Mouse (Mus musculus) kidney, adult 18-20 months (tissue): ENCODE results near the gene Klhl5.

Source experiments
- DNase-seq: peaks from one replicate; pipeline ENCODE4 v3.0.0; 2021

The Klhl5 gene

DNA sequence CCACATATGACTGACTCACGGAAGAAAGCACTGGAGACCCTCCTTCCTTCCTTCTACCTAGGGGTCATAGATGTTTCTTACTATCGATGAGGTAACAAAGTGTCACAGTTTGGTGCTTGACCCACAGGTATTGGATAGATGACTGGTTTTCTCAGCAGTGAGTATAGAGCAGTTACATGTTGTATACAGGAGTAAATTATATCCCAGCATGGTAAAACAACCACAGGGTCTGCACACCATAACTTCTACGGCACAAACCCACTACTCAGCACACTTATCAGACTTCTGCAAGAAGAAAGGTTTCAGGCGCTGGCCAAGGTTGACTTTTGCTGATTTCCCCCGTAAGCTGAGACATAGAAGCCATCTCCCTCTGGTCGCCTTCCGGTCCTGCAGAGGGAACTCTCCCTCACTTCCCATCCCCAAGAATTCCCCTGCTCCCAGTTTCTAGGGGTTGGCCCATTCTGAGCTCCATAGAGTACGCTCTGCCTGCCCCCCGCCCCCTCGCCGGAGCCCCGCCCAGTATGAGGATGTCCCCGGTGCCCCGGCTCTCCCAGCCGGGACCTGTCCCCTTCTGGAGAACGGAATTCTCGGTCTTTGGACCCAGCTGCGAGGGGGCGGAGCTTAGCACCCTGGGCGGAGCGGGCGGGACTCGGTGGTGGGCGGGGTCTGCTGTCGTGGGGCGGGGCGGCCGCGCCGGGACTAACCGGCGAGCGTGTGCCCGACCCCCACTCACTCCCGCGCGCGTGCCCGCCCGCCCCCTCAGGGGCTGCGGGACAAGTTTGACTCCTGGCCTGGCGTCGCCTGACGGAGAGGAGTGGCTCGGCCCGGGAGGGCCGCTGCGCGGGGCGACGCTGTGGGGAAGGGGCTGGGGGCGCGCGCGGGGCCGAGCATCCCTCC is at the start of gene Klhl5:
TSS of gene Klhl5 (plus strand) at position 664 of the 897 bp plus-strand sequence.
- peak; percentile 91 for DNase-seq

- DNase-seq = no peak
These were observed 49.7 kb upstream of the Klhl5 start for GRCm38 (mm10) chr5:65057596-65057995.

DNA sequence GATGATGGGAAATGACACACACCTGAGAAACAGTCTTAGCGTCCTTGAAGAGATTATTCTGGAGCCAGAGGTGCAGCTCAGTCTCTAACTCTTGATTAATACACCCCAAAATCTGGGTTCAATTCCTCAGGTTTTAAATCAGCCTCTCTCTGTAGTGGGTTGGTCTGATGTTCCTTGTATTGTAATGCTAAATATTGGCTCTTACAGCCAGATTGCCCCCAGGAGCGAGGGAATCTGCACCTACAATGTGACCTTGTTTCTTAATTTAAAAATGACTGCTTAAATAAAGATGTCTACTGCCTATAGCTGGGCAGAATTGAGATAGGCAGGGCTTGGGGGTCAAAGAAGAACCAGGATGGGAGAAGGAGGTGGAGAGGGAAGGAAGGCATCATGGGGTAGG is 47.5 kb upstream of the Klhl5 start:
- DNase-seq = no peak

GRCm38 (mm10) chr5:65062236-65062635 is 45.1 kb upstream of the Klhl5 start:
- no peak for DNase-seq

DNA sequence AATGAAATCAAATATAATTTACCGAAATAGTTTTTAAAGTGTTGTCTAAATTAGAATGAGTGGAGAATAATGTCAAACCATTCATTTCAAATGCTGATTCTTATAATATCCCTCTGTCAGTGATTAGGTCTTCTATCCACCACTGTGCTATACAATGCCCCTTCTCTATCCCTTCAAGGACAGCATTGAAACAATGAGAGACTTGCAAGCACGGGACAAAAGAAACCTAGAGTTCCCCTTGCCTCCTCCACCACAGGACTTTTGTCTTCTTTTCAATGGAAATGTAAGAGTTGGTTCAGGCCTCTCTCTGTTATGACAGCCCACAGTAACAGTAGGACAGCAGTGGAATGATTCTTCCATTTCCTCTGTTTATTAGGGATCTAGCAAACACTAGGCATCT is 44.1 kb upstream of the Klhl5 start:
- no peak for DNase-seq

GRCm38 (mm10) chr5:65068166-65068565 is 39.2 kb upstream of the Klhl5 start:
- no peak for DNase-seq

DNA sequence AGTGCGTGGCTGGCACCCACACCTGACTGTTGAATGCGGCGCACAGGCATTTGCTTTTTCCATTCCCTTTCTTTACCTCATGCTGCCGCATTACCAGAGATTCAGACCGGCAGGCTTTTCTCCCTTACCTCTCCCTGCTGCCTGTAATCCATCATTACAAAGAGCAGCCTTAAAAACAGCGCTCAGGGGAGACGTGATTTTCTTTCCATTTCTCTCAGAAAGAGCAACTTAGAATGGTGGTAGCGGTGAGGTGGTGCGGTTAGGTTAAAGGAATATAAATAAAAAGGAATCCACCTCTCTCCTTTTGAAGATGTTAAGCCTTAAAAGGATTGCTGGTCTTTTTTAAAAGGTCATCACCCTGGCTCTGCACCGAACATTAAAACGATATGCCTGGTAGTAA is 37.5 kb upstream of the Klhl5 start:
- no peak for DNase-seq

DNA sequence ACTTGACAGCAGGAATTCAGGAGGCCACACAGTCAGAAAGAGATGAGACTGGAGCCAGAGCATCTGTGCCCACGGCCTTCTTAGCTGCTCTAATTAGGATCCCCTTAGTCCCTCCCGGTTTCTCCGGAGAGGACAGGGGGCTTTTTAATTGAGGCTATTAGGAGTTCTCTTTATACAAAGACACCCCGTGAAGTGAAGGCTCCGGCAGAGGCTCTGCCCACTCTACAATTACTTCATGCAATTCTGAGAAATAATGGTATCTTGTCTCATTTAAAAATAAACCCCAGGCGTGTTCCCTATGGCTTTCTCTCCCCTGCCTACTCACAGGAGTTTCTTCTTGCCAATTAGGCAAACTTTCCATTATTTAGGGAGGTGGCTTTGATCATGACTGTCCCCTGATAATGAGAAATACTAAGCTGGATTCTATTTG is 35.6 kb upstream of the Klhl5 start:
- DNase-seq = no peak

- DNase-seq = no peak
These were observed 34.1 kb upstream of the Klhl5 start for GRCm38 (mm10) chr5:65073247-65073646.

GRCm38 (mm10) chr5:65074693-65075092 is 32.6 kb upstream of the Klhl5 start:
- DNase-seq = peak; percentile 20

GRCm38 (mm10) chr5:65076087-65076486 is 31.3 kb upstream of the Klhl5 start:
- no peak for DNase-seq

DNA sequence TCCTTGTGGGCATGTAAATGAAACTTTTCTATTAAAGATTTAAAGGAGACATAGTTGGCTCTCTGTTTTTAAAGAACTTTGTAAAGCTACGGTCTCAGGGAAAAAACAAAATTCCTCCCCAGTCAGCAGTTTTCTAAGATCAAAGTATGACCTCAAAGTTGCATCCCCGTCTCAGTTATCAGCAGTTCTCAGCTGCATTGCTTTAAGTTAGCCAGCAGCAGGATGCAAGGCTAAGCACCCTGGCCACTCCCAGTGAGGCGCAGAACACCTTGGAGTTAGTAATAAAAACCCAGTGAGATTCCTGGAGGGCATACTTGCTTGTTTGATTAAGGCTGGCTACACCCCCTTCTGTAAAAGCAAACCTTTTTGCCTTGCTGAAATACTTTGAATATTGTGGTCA is 30.6 kb upstream of the Klhl5 start:
- no peak for DNase-seq

- DNase-seq = no peak
These were observed 29.3 kb upstream of the Klhl5 start for GRCm38 (mm10) chr5:65078081-65078480.

- no peak for DNase-seq
These were observed 27.5 kb upstream of the Klhl5 start for GRCm38 (mm10) chr5:65079881-65080280.

DNA sequence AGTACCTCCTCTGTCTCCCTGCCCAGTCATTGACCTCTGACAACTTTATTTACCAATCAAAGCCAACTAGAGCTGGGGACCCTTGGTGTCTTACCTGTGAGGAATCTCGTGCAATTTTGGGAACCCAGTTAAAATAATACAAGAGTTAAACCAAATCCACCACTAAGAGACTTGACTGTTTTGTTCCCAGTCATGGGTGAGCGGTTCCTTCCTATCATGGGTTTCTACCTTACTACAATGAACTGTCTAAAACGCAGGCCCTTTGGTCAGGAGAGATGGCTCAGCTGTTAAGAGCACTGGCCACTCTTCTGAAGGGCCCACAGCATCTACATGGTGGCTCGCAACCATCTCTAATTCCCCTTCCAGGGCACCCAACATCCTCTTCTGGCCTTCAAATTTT is 25.5 kb upstream of the Klhl5 start:
- DNase-seq = no peak

GRCm38 (mm10) chr5:65086522-65086921 is 20.8 kb upstream of the Klhl5 start:
- DNase-seq = peak; percentile 70

- DNase-seq = no peak
These were observed 17.6 kb upstream of the Klhl5 start for GRCm38 (mm10) chr5:65089707-65090106.

DNA sequence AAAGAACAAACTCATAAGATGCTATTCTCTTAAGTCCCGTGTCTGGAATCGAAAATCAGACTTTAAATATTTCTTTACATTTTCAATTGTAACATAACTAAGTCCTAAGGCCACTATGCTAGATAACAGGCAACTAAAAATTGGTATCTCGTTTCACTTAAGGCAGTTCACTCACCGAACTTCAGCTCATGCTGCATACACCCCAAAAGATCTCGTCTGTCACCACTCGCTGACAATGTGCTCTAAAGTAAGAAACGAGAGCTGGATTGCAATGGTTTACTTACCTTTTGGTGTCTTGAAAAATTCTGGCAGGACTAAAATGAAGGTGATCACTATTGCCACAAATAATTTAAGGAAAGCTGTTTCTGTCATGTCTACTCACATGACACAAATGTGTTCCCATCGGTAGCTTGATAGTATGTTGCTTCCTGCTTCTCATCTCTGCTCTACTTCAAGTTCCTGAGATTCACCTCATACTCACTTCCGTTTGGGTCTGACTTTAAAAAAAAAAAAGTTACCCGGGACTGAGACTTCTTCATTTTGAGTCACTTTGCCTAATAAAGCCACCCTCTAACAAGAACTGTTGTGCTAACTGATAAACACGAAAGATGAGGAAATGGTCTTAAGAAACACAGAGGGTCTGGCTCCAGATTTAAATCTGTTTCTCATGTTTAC is 16.0 kb upstream of the Klhl5 start:
- DNase-seq = no peak

DNA sequence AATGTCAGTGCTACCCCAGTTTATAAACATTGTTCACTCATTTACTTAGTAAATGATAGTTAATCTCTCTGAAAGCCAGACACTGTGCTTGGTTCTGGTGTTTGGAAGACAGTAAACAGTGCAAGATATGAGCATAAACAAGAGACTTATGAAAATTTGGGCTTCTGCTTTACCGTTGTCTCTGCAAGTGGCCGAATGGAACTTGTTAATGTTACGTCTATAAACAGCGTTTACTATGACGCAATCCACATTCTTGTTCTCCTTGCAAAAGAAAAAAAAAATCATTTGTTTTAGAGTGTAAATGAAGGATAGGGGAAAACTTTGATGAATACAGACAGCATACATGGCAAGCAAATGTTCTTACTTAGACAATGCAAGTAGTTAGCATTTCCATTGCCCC is 15.4 kb upstream of the Klhl5 start, which contains the start of gene Tmem156:
TSS of gene Tmem156 (minus strand) at position 212 of the 400 bp plus-strand sequence.
- no peak for DNase-seq

- no peak for DNase-seq
These were observed 13.6 kb upstream of the Klhl5 start for GRCm38 (mm10) chr5:65093769-65094168.

DNA sequence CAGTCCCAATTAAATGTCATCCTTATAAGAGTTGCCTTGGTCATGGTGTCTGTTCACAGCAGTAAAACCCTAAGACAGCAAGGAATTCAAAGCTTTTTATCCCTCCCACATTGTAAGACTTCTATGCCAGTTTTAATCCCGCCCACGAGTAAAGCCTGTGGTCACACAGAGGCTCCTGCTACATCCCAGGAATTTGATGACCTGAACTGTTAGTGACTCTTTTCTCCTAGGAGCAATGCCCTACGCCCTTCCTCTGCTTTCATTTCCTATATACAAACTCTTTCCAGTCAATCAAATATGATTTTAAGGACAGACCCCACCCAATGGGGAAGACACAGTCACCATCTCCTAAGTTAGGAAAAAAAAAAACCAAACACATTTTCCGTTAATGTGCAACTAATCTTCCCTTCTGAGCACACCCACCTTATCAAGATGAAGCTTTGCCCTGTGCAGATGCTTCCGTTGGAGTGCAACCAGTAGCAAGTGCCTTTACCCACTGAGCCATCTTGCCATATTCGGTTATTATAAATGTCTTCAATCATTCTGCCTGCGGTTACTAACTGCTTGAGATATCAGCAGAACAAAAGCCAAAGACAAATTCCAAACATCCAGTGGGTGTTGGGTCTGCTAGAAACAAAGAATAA is 12.3 kb upstream of the Klhl5 start:
- no peak for DNase-seq

- DNase-seq = no peak
These were observed 11.3 kb upstream of the Klhl5 start for GRCm38 (mm10) chr5:65096082-65096481.

GRCm38 (mm10) chr5:65096805-65097204 is 10.5 kb upstream of the Klhl5 start:
- no peak for DNase-seq

DNA sequence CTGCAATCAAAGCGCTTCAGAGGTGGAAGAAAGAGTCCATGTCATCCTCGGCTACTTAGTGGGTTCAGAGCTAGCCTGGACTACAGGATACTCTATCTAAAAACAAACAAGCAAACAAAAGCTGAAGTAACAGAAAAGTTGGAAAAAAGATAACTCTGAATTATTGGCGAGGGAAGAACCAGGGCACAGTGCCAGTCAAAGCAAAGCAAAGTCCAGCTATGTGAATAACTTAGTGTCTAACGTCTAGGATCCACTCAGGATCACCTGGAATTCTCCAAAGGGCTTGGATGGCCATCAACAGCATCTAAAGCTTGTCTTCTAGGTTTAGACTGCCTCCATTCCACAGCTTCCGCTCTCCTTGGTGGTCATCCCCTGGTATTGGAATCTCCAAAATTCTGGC is 9.9 kb upstream of the Klhl5 start:
- DNase-seq = peak; percentile 19
